Mouse (Mus musculus): ENCODE data around the gene Dctn2. TPM values are rescaled to one million over a fixed set of nuclear protein-coding genes. Genes with fewer than 3 reads are reported as not detected.
"Not testable (repeated sequence)": the region's sequence is repeated elsewhere in the genome, so short reads cannot be mapped to it uniquely, and the experiment has no call there.

Gene Dctn2
- polyA plus RNA-seq, 1 experiment from 2014 or later: 188 TPM

DNA sequence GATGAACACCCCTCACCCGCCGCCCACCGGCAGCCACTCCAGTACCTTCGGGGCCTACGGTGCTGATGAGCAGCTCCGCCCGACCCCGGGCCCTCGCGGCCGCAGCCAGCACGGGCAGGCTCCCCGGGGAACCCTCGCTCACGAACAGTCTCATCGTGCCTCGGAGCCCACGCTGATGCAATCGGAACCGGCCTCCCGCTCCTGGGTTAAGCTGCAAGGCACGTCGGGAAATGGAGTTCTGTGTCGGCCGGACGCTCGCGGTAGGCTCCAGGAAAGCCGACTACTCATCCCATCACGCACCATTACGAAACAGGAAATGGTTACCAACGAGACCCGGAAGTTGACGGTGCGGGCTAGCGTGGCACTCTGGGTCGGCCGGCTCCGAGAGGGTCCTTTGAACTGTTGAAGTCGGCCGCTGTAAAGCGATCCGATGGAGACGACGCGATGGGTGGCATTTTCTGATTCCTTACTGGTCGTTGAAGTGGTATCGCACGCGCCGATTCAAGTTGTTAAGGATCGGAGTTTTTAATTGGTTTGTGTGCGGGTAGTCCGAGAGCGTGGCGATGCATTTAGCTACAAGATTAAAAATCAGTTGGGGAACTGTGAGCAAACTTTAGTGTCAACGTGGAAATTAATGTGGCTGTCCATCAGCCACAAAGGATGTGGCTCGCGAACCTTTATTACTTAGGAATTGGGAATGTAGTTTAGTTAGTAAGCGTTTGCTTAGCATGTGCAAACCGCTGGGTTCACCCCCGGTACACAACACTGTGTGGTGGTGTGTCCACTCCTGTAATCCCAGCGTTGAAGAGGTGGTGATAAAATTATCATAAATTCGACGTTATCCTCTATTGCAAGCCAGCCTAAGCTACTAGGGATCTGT is 45.5 kb downstream of the Dctn2 start, which contains the start of gene Mars:
Gene Mars (minus strand): TSS at position 311 of the 880 bp plus-strand sequence.
- WGBS: under 1% methylated on average over 65 of the region's 65 CpGs

DNA sequence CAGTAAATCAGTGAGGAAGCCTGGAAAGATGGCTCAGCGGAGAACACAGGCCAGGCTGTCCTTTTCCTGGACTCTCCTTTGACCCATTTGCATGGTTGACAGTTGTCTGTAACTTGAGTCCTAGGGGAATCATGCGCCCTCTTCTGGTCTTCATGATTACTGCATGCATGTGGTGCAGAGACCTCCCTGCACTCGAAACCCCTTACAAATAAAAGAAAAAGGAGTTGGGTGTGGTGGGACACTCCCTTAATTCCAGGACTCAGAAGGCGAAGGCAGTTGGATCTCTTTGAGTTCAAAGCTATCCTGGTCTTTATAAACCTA is 46.1 kb downstream of the Dctn2 start:
- peak overlapping the region; percentile 33; the same call in 1 of the 2 replicates for H3K27ac ChIP-seq
- peaks cover 10% of the 10 kb centered on the region for H3K4me1 ChIP-seq
- no peaks in the 10 kb centered on the region for H3K27me3 ChIP-seq
- peak overlapping the region; percentile 74 for H3K4me3 ChIP-seq
- peak; percentile 38; the same call in 1 of the 2 replicates for ATAC-seq (ENCODE audit: low FRiP score, low read depth)
- peak overlapping the region; percentile 83 for H3K4me2 ChIP-seq (replicated peaks)
- no peaks in the 10 kb centered on the region for H3K9me3 ChIP-seq
- peaks cover 20% of the 10 kb centered on the region for H3K36me3 ChIP-seq
- H3K9ac ChIP-seq: peak overlapping the region; percentile 79; the same call in 1 of the 2 replicates
- 3% methylated on average over 4 of the region's 4 CpGs for WGBS

More for the DNA sequence above, 45.5 kb downstream of the Dctn2 start, which contains the start of gene Mars:
- Histone ChIP-seq H3K9me3 (no peaks in the 10 kb centered on the region), H3K4me2 (replicated peaks) (peak within 1 kb of the TSS; percentile 83), H3K9ac (peak within 1 kb of the TSS; percentile 79), H3K36me3 (peaks cover 26% of the 10 kb centered on the region), H3K27ac (peak within 1 kb of the TSS; percentile 53), H3K27me3 (no peaks in the 10 kb centered on the region), H3K4me3 (peak within 1 kb of the TSS; percentile 74), H3K4me1 (peaks cover 10% of the 10 kb centered on the region)
- ATAC-seq (ENCODE audit: low FRiP score, low read depth): peak; percentile 98

DNA sequence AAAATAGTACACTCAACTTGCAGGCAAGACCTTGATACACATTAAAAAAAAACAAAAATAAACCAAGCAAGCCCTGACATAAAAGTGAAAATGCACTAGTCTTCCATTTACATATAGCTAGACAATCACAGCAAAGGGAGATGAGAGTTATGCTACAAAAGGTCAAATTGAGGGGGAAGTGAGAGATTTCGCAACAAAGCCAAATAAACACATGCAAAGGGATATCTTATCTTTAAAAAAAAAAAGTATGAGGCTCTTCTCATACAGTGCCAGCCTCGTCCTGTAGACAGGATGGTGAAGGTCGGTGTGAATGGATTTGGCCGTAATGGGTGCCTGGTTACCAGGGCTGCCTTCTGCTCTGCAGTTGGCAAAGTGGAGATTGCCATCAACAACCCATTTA is 46.7 kb downstream of the Dctn2 start:
- peaks cover 10% of the 10 kb centered on the region for H3K4me1 ChIP-seq
- no peak overlapping the region for H3K9ac ChIP-seq
- H3K9me3 ChIP-seq: no peaks in the 10 kb centered on the region
- no peak overlapping the region for H3K27ac ChIP-seq
- H3K4me3 ChIP-seq: no peak overlapping the region
- no peak for ATAC-seq (ENCODE audit: low FRiP score, low read depth)
- peaks cover 15% of the 10 kb centered on the region for H3K36me3 ChIP-seq
- 82% methylated on average over 4 of the region's 4 CpGs for WGBS
- H3K27me3 ChIP-seq: no peaks in the 10 kb centered on the region
- no peak overlapping the region for H3K4me2 ChIP-seq (replicated peaks)

DNA sequence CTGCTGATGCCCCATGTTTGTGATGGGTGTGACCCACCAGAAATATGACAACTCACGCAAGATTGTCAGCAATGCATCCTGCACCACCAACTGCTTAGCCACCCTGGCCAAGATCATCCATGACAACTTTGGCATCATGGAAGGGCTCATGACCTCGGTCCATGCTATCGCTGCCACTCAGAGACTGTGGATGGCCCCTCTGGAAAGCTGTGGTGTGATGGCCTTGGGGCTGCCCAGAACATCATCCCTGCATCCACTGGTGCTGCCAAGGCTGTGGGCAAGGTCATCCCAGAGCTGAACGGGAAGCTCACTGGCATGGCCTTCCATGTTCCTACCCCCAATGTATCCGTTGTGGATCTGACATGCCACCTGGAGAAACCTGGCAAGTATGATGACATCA is 47.3 kb downstream of the Dctn2 start:
- H3K4me1 ChIP-seq: peaks cover 10% of the 10 kb centered on the region
- not testable (repeated sequence) for H3K4me3 ChIP-seq; ATAC-seq (ENCODE audit: low FRiP score, low read depth); H3K9me3 ChIP-seq; H3K36me3 ChIP-seq; H3K9ac ChIP-seq; H3K4me2 ChIP-seq (replicated peaks); H3K27me3 ChIP-seq; H3K27ac ChIP-seq
- 86% methylated on average over 5 of the region's 5 CpGs for WGBS

DNA sequence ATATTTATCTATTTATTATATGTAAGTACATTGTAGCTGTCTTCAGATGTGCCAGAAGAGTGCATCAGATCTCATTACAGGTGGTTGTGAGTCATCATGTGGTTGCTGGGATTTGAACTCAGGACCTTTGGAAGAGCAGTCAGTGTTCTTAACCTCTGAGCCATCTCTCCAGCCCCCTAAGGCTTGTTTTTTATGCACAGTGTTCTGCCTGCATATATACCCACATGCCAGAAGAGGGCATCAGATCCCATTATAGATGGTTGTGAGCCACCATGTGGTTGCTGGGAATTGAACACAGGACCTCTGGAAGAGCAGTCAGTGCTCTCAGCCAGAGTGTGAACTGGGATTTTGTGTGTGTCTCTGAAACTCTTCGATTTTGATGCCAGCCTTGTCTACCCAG is 48.8 kb downstream of the Dctn2 start:
- 83% methylated on average over 1 of the region's 1 CpGs for WGBS
- H3K27me3 ChIP-seq: not testable (repeated sequence)

DNA sequence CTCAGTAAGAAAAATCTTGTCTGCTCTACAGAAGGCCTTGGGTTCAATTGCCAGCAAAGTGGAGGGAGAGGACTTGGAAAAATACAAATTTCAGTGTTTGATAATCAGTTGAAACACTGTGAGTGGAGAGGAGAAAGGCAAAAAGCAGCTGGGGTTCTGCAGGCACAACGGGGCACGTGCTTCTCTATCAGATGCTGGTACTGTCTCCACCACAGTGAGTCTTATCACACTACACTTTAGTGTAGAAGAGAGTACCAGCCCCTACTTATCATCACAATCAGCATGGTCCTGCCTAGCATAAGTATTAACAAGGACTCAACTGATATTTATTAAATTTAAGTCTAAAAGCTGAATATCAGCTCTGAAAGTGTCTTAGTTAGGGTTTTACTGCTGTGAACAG is 51.1 kb downstream of the Dctn2 start:
- no peak overlapping the region for H3K4me2 ChIP-seq (replicated peaks)
- H3K4me3 ChIP-seq: no peak overlapping the region
- 87% methylated on average over 2 of the region's 2 CpGs for WGBS
- ATAC-seq (ENCODE audit: low FRiP score, low read depth): no peak
- no peaks in the 10 kb centered on the region for H3K36me3 ChIP-seq
- H3K9me3 ChIP-seq: no peaks in the 10 kb centered on the region
- H3K27ac ChIP-seq: no peak overlapping the region
- no peaks in the 10 kb centered on the region for H3K4me1 ChIP-seq
- H3K27me3 ChIP-seq: peaks cover 4% of the 10 kb centered on the region; the same call in 1 of the 2 replicates
- H3K9ac ChIP-seq: no peak overlapping the region

More for the DNA sequence above, 48.8 kb downstream of the Dctn2 start:
- H3K4me1 ChIP-seq: peaks cover 10% of the 10 kb centered on the region
- not testable (repeated sequence) for H3K4me2 ChIP-seq (replicated peaks); H3K27ac ChIP-seq; H3K9ac ChIP-seq; ATAC-seq (ENCODE audit: low FRiP score, low read depth); H3K4me3 ChIP-seq; H3K36me3 ChIP-seq; H3K9me3 ChIP-seq

DNA sequence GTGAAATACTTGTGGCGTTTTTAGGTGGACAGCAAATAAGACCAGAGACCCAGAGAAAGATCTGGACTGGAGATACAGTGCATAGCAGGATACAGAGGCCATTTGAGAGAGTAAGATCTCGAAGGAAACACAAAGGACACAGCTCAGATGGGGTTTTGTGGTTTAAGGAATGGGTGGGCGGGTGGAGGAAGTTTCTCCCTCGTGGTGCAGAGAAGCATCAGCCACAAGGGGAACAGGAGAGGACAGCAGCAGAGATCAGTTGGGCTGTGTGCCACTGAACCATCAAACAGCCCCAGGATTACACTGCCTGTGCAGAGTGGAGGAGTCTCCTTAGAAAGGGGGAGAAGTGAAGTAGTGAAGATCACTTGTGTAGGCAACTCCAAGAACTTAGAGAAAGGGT is 51.8 kb downstream of the Dctn2 start:
- Histone ChIP-seq H3K4me1 (no peaks in the 10 kb centered on the region), H3K9ac (no peak overlapping the region; the same call in 1 of the 2 replicates), H3K4me2 (replicated peaks) (no peak overlapping the region), H3K27ac (no peak overlapping the region), H3K4me3 (no peak overlapping the region), H3K36me3 (no peaks in the 10 kb centered on the region), H3K9me3 (no peaks in the 10 kb centered on the region), H3K27me3 (peaks cover 10% of the 10 kb centered on the region; the same call in 1 of the 2 replicates)
- no peak for ATAC-seq (ENCODE audit: low FRiP score, low read depth)
- 45% methylated on average over 4 of the region's 4 CpGs for WGBS

DNA sequence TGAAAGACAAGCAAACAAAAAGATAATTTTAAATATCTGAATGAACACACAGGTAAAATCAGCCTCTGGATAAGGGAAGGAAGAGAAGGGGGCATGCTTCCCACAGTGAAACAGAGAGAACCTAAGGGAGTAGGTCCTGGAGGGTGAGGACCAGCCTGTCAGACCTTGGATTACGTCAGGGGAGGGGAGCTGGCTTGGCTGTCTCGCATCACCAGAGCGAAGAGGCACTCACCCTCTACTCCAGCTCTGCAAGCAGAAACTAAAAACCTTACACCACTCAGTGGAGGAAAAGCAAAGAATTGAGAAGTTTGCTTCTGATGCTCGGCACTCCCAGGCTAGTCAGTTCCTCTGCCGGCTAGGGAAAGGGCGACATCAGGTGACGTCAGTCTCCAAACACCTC is 53.8 kb downstream of the Dctn2 start:
- H3K9ac ChIP-seq: no peak overlapping the region
- 73% methylated on average over 7 of the region's 7 CpGs for WGBS
- H3K4me2 ChIP-seq (replicated peaks): no peak overlapping the region
- H3K36me3 ChIP-seq: no peaks in the 10 kb centered on the region
- H3K27me3 ChIP-seq: peaks cover 18% of the 10 kb centered on the region
- H3K9me3 ChIP-seq: no peaks in the 10 kb centered on the region
- no peak for ATAC-seq (ENCODE audit: low FRiP score, low read depth)
- H3K27ac ChIP-seq: no peak overlapping the region
- H3K4me3 ChIP-seq: no peak overlapping the region
- no peaks in the 10 kb centered on the region for H3K4me1 ChIP-seq

DNA sequence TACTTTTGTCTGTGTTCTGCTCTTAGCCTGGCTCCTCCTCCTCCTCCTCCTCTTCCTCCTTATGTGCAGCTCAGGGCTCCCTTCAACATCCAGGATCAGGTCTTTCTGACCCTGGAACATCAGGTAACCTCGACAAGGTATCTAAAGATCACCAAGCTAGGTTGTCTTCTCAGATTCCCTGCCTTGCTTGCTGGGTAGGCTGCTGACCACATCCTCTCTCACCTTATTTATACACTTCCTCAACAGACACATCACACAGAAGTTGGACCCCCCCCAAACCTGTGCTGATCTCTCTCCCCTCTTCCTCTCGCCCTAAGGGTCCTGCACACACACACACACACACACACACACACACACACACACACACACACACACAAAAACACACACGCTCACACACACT is 55.5 kb downstream of the Dctn2 start, which contains the start of gene Arhgap9:
Gene Arhgap9 (plus strand): TSS at position 344 of the 400 bp plus-strand sequence.
- no peak for ATAC-seq (ENCODE audit: low FRiP score, low read depth)
- WGBS: 68% methylated on average over 3 of the region's 3 CpGs
- peaks cover 34% of the 10 kb centered on the region for H3K27me3 ChIP-seq

DNA sequence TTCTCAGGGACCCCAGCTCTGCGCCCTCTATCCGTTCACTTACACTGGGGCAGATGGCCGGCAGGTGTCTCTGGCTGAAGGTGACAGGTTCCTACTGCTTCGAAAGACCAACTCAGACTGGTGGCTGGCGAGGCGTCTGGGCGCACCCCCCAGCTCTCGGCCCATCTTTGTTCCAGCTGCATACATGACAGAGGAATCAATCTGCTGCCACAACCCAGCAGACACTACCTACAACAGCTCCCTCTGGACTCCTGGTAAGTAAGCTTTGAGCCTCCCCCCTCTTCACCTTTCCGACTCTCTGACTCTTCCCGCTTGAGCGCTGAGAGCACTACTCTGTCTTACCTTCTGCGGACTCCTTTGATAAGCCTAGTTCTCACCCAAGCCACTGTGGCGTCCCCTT is 56.0 kb downstream of the Dctn2 start:
- Histone ChIP-seq H3K36me3 (no peaks in the 10 kb centered on the region), H3K9ac (no peak overlapping the region), H3K27ac (no peak overlapping the region), H3K4me1 (peaks cover 16% of the 10 kb centered on the region), H3K27me3 (peaks cover 39% of the 10 kb centered on the region), H3K4me2 (replicated peaks) (no peak overlapping the region), H3K9me3 (no peaks in the 10 kb centered on the region), H3K4me3 (no peak overlapping the region)
- WGBS: 69% methylated on average over 13 of the region's 13 CpGs
- ATAC-seq (ENCODE audit: low FRiP score, low read depth): no peak

More for the DNA sequence above, 55.5 kb downstream of the Dctn2 start, which contains the start of gene Arhgap9:
- peaks cover 12% of the 10 kb centered on the region for H3K4me1 ChIP-seq
- H3K36me3 ChIP-seq: no peaks in the 10 kb centered on the region
- no peak within 1 kb of the TSS for H3K9ac ChIP-seq
- no peak within 1 kb of the TSS for H3K4me2 ChIP-seq (replicated peaks)
- H3K9me3 ChIP-seq: no peaks in the 10 kb centered on the region
- no peak within 1 kb of the TSS for H3K27ac ChIP-seq
- no peak within 1 kb of the TSS for H3K4me3 ChIP-seq

DNA sequence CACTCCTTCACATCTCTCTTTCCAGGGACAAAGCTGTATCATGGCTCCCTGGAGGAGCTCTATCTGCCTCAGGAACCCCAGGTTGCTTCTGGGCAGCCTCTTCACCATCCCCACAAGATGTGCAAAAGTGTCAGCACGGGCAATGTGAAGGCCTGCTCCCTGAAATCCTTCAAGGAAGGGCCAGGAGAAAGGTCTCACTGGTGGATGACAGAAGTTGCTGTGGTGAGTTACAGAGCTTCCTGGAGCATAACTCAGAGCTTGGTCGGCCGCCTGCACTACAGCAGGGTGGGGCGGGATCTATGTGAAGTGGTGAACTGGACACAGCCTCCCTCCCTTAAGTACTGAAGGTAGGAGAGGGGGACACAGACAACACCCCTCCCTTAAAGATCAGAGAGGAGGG is 56.5 kb downstream of the Dctn2 start:
- no peak overlapping the region for H3K4me2 ChIP-seq (replicated peaks)
- no peak overlapping the region for H3K27ac ChIP-seq
- H3K4me1 ChIP-seq: peaks cover 16% of the 10 kb centered on the region
- H3K4me3 ChIP-seq: no peak overlapping the region
- WGBS: 78% methylated on average over 4 of the region's 4 CpGs
- H3K27me3 ChIP-seq: peaks cover 44% of the 10 kb centered on the region
- no peaks in the 10 kb centered on the region for H3K36me3 ChIP-seq
- no peak for ATAC-seq (ENCODE audit: low FRiP score, low read depth)
- H3K9ac ChIP-seq: no peak overlapping the region
- no peaks in the 10 kb centered on the region for H3K9me3 ChIP-seq

DNA sequence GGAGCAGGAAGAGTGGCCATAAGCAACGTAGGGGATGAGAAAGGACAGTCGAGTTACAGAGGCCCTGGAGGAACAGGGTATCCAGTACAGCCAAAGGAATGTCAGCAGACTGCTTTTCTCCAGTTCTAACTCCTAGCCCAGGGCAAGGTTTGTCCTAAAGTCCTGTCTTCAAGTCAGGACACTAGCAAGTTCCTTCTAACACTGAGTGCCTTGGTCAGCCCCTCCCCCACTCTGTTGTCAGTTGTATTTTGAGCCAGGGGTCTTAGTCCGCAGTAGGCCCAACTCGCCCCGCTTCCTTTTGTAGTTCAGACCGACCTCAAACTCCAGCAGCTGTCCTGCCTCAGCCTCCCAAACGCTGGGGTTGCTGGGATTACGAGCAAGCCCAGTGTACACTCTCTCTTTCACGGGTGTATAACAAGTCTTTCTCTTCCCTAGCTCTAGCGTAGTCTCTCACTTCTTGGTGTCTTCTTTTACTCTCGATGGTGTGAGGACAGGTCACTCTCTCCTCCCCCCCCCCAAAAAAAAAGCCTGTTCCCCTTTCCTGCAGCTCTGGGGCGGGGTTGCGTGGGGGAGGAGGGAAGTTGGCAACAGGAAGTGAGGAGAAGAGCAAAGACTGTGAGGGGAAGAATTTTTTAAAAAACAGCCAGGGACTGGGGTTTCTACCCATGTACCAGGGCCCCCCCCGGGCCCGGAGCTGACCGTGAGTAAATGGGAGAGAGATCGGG is 57.1 kb downstream of the Dctn2 start:
- 75% methylated on average over 17 of the region's 17 CpGs for WGBS
- H3K27me3 ChIP-seq: peaks cover 50% of the 10 kb centered on the region

More for the DNA sequence above, 57.1 kb downstream of the Dctn2 start:
- ATAC-seq (ENCODE audit: low FRiP score, low read depth): no peak
- no peaks in the 10 kb centered on the region for H3K36me3 ChIP-seq
- no peak overlapping the region for H3K27ac ChIP-seq
- H3K4me2 ChIP-seq (replicated peaks): no peak overlapping the region
- H3K9ac ChIP-seq: no peak overlapping the region
- H3K4me3 ChIP-seq: no peak overlapping the region
- no peaks in the 10 kb centered on the region for H3K9me3 ChIP-seq
- peaks cover 16% of the 10 kb centered on the region for H3K4me1 ChIP-seq

Data from limb, embryonic 13.5 days (tissue).